Mouse (Mus musculus) hindbrain, embryonic 16.5 days (tissue): ENCODE measurements around the gene Efcab14. TPM values are rescaled to one million over a fixed set of nuclear protein-coding genes. Genes with fewer than 3 reads are reported as not detected.
A peak's percentile ranks its signal among the peaks of the same experiment; 100 is the strongest.

Experiments
- ATAC-seq: fragments of 200-750 bp; cut with Nextera tagmentation; 2 replicates; pipeline ENCODE4 v1.8.0; 2017; ENCODE audit warnings: moderate TSS enrichment, moderate library complexity
- H3K27ac ChIP-seq: fragments of 300-500 bp; sonication (generic); 2 replicates; pipeline ENCODE4 v1.5.1; 2014; ENCODE audit warnings: low read depth, mild to moderate bottlenecking, control low read depth, low read length, moderate library complexity
- H3K27me3 ChIP-seq: fragments of 300-500 bp; sonication (generic); replicated peaks from 2 replicates; pipeline ENCODE4 v1.6.1; 2014; ENCODE audit warnings: low read length; ENCODE audit not compliant: control insufficient read depth, insufficient read depth
- H3K36me3 ChIP-seq: fragments of 300-500 bp; sonication (generic); 2 replicates; pipeline ENCODE4 v1.6.1; 2014; ENCODE audit warnings: mild to moderate bottlenecking, low read length, moderate library complexity, mixed read lengths; ENCODE audit not compliant: control insufficient read depth, insufficient read depth
- H3K4me1 ChIP-seq: fragments of 300-500 bp; sonication (generic); 2 replicates; pipeline ENCODE4 v1.6.1; 2014; ENCODE audit warnings: low read depth, low read length; ENCODE audit not compliant: control insufficient read depth, insufficient read depth
- H3K4me2 ChIP-seq: fragments of 300-500 bp; sonication (generic); 2 replicates; pipeline ENCODE4 v1.6.1; 2014; ENCODE audit warnings: mild to moderate bottlenecking, low read length, control low read depth, moderate library complexity
- H3K4me3 ChIP-seq: fragments of 300-500 bp; sonication (generic); 2 replicates; pipeline ENCODE4 v1.5.1; 2014; ENCODE audit warnings: mild to moderate bottlenecking, low read length, control low read depth, moderate library complexity
- H3K9ac ChIP-seq: fragments of 300-500 bp; sonication (generic); 2 replicates; pipeline ENCODE4 v1.6.1; 2014; ENCODE audit warnings: low read depth, mild to moderate bottlenecking, control low read depth, low read length, moderate library complexity
- H3K9me3 ChIP-seq: fragments of 300-500 bp; sonication (generic); 2 replicates; pipeline ENCODE4 v1.6.1; 2014; ENCODE audit warnings: mild to moderate bottlenecking, low read length, moderate library complexity; ENCODE audit not compliant: control insufficient read depth
- WGBS: fragments of 180-500 bp; shearing (Covaris S2); extraction: QIAGEN DNeasy Blood & Tissue Kit; methylation state at CpG from one replicate; pipeline ENCODE4 v1.1.7; 2014; 5-methylcytosine and 5-hydroxymethylcytosine counted together
- polyA plus RNA-seq: library from polyadenylated mRNA; unstranded; fragments of >200 nt; fragmentation: Nextera tagmentation; extraction: Ambion mirVana; gene quantifications from 2 replicates; pipeline ENCODE4 v1.2.1, GENCODE M21; 2015

The Efcab14 gene
- polyA plus RNA-seq, 1 experiment from 2014 or later = 16.1 TPM

- whole genome bisulfite sequencing = 57% methylated on average over 7 of the region's 7 CpGs
- H3K4me3 ChIP-seq = peak overlapping the region; percentile 69
- ATAC-seq = no peak
Observed at GRCm38 (mm10) chr4:115785511-115786034, 48.0 kb downstream of the Efcab14 start.

GRCm38 (mm10) chr4:115790864-115791263 lies 53.3 kb downstream of the Efcab14 start:
- peaks cover under 1% of the 10 kb centered on the region for H3K4me1 ChIP-seq
- 87% methylated on average over 3 of the region's 3 CpGs for WGBS
- no peaks in the 10 kb centered on the region for H3K9me3 ChIP-seq
- no peak overlapping the region for H3K4me2 ChIP-seq
- no peak overlapping the region for H3K9ac ChIP-seq
- H3K36me3 ChIP-seq = peaks cover 22% of the 10 kb centered on the region
- H3K27me3 ChIP-seq = no peaks in the 10 kb centered on the region
- H3K4me3 ChIP-seq = no peak overlapping the region
- no peak overlapping the region for H3K27ac ChIP-seq
- ATAC-seq = no peak

More at GRCm38 (mm10) chr4:115785511-115786034, 48.0 kb downstream of the Efcab14 start:
- Histone ChIP-seq H3K27ac (no peak overlapping the region), H3K9me3 (no peaks in the 10 kb centered on the region), H3K36me3 (peaks cover 7% of the 10 kb centered on the region; the same call in 1 of the 2 replicates), H3K9ac (peak overlapping the region; percentile 86), H3K4me2 (peak overlapping the region; percentile 89), H3K27me3 (no peaks in the 10 kb centered on the region), H3K4me1 (peaks cover 10% of the 10 kb centered on the region)

GRCm38 (mm10) chr4:115795360-115795759 lies 57.8 kb downstream of the Efcab14 start:
- Histone ChIP-seq H3K9ac (no peak overlapping the region), H3K4me3 (no peak overlapping the region), H3K4me1 (no peaks in the 10 kb centered on the region), H3K27me3 (no peaks in the 10 kb centered on the region), H3K36me3 (peaks cover 26% of the 10 kb centered on the region), H3K9me3 (no peaks in the 10 kb centered on the region), H3K27ac (no peak overlapping the region), H3K4me2 (no peak overlapping the region)
- 93% methylated on average over 3 of the region's 3 CpGs for whole genome bisulfite sequencing
- no peak for ATAC-seq

GRCm38 (mm10) chr4:115799981-115800380 lies 62.4 kb downstream of the Efcab14 start:
- H3K9me3 ChIP-seq = no peaks in the 10 kb centered on the region
- no peak for ATAC-seq

GRCm38 (mm10) chr4:115812326-115812725 lies 74.8 kb downstream of the Efcab14 start:
- Histone ChIP-seq H3K4me2 (no peak overlapping the region), H3K27me3 (no peaks in the 10 kb centered on the region), H3K27ac (no peak overlapping the region), H3K9me3 (no peaks in the 10 kb centered on the region), H3K36me3 (no peaks in the 10 kb centered on the region; the same call in 1 of the 2 replicates), H3K9ac (no peak overlapping the region), H3K4me3 (no peak overlapping the region), H3K4me1 (no peaks in the 10 kb centered on the region)
- ATAC-seq = no peak
- 92% methylated on average over 4 of the region's 4 CpGs for WGBS

More at GRCm38 (mm10) chr4:115799981-115800380, 62.4 kb downstream of the Efcab14 start:
- H3K4me2 ChIP-seq = no peak overlapping the region
- no peaks in the 10 kb centered on the region for H3K4me1 ChIP-seq
- no peak overlapping the region for H3K27ac ChIP-seq
- no peak overlapping the region for H3K9ac ChIP-seq
- 58% methylated on average over 3 of the region's 3 CpGs for WGBS
- peaks cover 18% of the 10 kb centered on the region for H3K36me3 ChIP-seq
- no peak overlapping the region for H3K4me3 ChIP-seq
- H3K27me3 ChIP-seq = no peaks in the 10 kb centered on the region

- no peaks in the 10 kb centered on the region for H3K4me1 ChIP-seq
- no peak overlapping the region for H3K27ac ChIP-seq
- ATAC-seq = no peak
- H3K27me3 ChIP-seq = no peaks in the 10 kb centered on the region
- H3K9ac ChIP-seq = no peak overlapping the region
- H3K36me3 ChIP-seq = no peaks in the 10 kb centered on the region; the same call in 1 of the 2 replicates
- H3K9me3 ChIP-seq = no peaks in the 10 kb centered on the region
- no peak overlapping the region for H3K4me3 ChIP-seq
- WGBS = 92% methylated on average over 5 of the region's 5 CpGs
- no peak overlapping the region for H3K4me2 ChIP-seq
Observed at GRCm38 (mm10) chr4:115815606-115816005, 78.1 kb downstream of the Efcab14 start.

GRCm38 (mm10) chr4:115820199-115820598 lies 82.7 kb downstream of the Efcab14 start:
- 81% methylated on average over 3 of the region's 3 CpGs for WGBS
- H3K27ac ChIP-seq = no peak overlapping the region
- H3K4me1 ChIP-seq = no peaks in the 10 kb centered on the region
- no peak for ATAC-seq
- H3K4me2 ChIP-seq = no peak overlapping the region
- H3K9me3 ChIP-seq = no peaks in the 10 kb centered on the region
- H3K27me3 ChIP-seq = no peaks in the 10 kb centered on the region
- H3K4me3 ChIP-seq = no peak overlapping the region
- H3K9ac ChIP-seq = no peak overlapping the region
- H3K36me3 ChIP-seq = no peaks in the 10 kb centered on the region

- H3K4me3 ChIP-seq = no peak overlapping the region
- H3K4me1 ChIP-seq = no peaks in the 10 kb centered on the region
- H3K27me3 ChIP-seq = no peaks in the 10 kb centered on the region
- no peak for ATAC-seq
- no peak overlapping the region for H3K27ac ChIP-seq
- WGBS = 71% methylated on average over 3 of the region's 3 CpGs
- H3K4me2 ChIP-seq = no peak overlapping the region
- no peak overlapping the region for H3K9ac ChIP-seq
- no peaks in the 10 kb centered on the region for H3K36me3 ChIP-seq
- no peaks in the 10 kb centered on the region for H3K9me3 ChIP-seq
Observed at GRCm38 (mm10) chr4:115820944-115821343, 83.4 kb downstream of the Efcab14 start.

GRCm38 (mm10) chr4:115821431-115821830 lies 83.9 kb downstream of the Efcab14 start:
- no peaks in the 10 kb centered on the region for H3K36me3 ChIP-seq
- no peaks in the 10 kb centered on the region for H3K9me3 ChIP-seq
- no peak overlapping the region for H3K4me3 ChIP-seq
- ATAC-seq = no peak
- H3K27me3 ChIP-seq = no peaks in the 10 kb centered on the region
- H3K4me2 ChIP-seq = no peak overlapping the region
- no peaks in the 10 kb centered on the region for H3K4me1 ChIP-seq
- H3K27ac ChIP-seq = no peak overlapping the region
- H3K9ac ChIP-seq = no peak overlapping the region
